Mouse (Mus musculus) heart, embryonic 15.5 days (tissue): ENCODE measurements at regions not wholly inside any gene's neighbourhood (a gene's known extent, or its start where the extent isn't known, plus 50 kb on each side); places are given as distances from the start of the nearest gene placed in this dataset.

ENCODE experiments used
- ATAC-seq: fragments of 200-750 bp; cut with Nextera tagmentation; replicated peaks from 2 replicates; pipeline ENCODE4 v1.8.0; 2017; ENCODE audit warnings: low read depth, moderate TSS enrichment; ENCODE audit not compliant: insufficient number of reproducible peaks, insufficient read depth, low FRiP score
- H3K27ac ChIP-seq: fragments of 300-500 bp; sonication (generic); 2 replicates; pipeline ENCODE4 v1.5.1; 2015; ENCODE audit warnings: mild to moderate bottlenecking, inconsistent platforms
- H3K27me3 ChIP-seq: fragments of 300-500 bp; sonication (generic); 2 replicates; pipeline ENCODE4 v1.6.1; 2015; ENCODE audit warnings: inconsistent platforms
- H3K36me3 ChIP-seq: fragments of 300-500 bp; sonication (generic); 2 replicates; pipeline ENCODE4 v1.6.1; 2015; ENCODE audit warnings: mild to moderate bottlenecking, inconsistent platforms
- H3K4me1 ChIP-seq: fragments of 300-500 bp; sonication (generic); replicated peaks from 2 replicates; pipeline ENCODE4 v1.6.1; 2015; ENCODE audit warnings: inconsistent platforms
- H3K4me2 ChIP-seq: fragments of 300-500 bp; sonication (generic); 2 replicates; pipeline ENCODE4 v1.6.1; 2015; ENCODE audit warnings: inconsistent platforms, mild to moderate bottlenecking, moderate library complexity
- H3K4me3 ChIP-seq: fragments of 300-500 bp; sonication (generic); 2 replicates; pipeline ENCODE4 v1.5.1; 2015; ENCODE audit warnings: mild to moderate bottlenecking, inconsistent platforms
- H3K9ac ChIP-seq: fragments of 300-500 bp; sonication (generic); 2 replicates; pipeline ENCODE4 v1.6.1; 2015; ENCODE audit warnings: mild to moderate bottlenecking, inconsistent platforms
- H3K9me3 ChIP-seq: fragments of 300-500 bp; sonication (generic); replicated peaks from 2 replicates; pipeline ENCODE4 v1.6.1; 2016; ENCODE audit warnings: inconsistent platforms
- WGBS: fragments of 180-500 bp; shearing (Covaris S2); methylation state at CpG from one replicate; pipeline ENCODE4 v1.1.7; 2015; ENCODE audit warnings: mixed read lengths; 5-methylcytosine and 5-hydroxymethylcytosine counted together

- ATAC-seq, result no peak
- Histone ChIP-seq H3K9ac (no peak overlapping the region), H3K27ac (no peak overlapping the region), H3K9me3 (no peaks in the 10 kb centered on the region), H3K36me3 (no peaks in the 10 kb centered on the region), H3K4me3 (no peak overlapping the region), H3K27me3 (no peaks in the 10 kb centered on the region), H3K4me2 (no peak overlapping the region), H3K4me1 (no peaks in the 10 kb centered on the region)
- WGBS, result 74% methylated on average over 3 of the region's 3 CpGs
Measured at GRCm38 (mm10) chr12:77143958-77144357, 94.0 kb upstream of the Fut8 start.

- Histone ChIP-seq H3K4me2 (no peak overlapping the region), H3K36me3 (no peaks in the 10 kb centered on the region), H3K4me3 (no peak overlapping the region), H3K27me3 (no peaks in the 10 kb centered on the region), H3K27ac (no peak overlapping the region), H3K9me3 (no peaks in the 10 kb centered on the region), H3K4me1 (no peaks in the 10 kb centered on the region), H3K9ac (no peak overlapping the region)
- 56% methylated on average over 6 of the region's 6 CpGs for WGBS
- no peak for ATAC-seq
Measured at GRCm38 (mm10) chr12:77143521-77143920, 94.4 kb upstream of the Fut8 start.

GRCm38 (mm10) chr12:77143105-77143504 lies 94.8 kb upstream of the Fut8 start:
- Histone ChIP-seq H3K36me3 (no peaks in the 10 kb centered on the region), H3K27me3 (no peaks in the 10 kb centered on the region), H3K9me3 (no peaks in the 10 kb centered on the region), H3K9ac (no peak overlapping the region), H3K27ac (no peak overlapping the region), H3K4me2 (no peak overlapping the region), H3K4me1 (no peaks in the 10 kb centered on the region), H3K4me3 (no peak overlapping the region)
- ATAC-seq, result no peak
- 78% methylated on average over 12 of the region's 12 CpGs for WGBS

- Histone ChIP-seq H3K4me3 (no peak overlapping the region), H3K27ac (no peak overlapping the region), H3K4me2 (no peak overlapping the region), H3K36me3 (no peaks in the 10 kb centered on the region), H3K4me1 (no peaks in the 10 kb centered on the region), H3K27me3 (no peaks in the 10 kb centered on the region), H3K9ac (no peak overlapping the region), H3K9me3 (no peaks in the 10 kb centered on the region)
- no peak for ATAC-seq
- WGBS, result 87% methylated on average over 4 of the region's 4 CpGs
Measured at GRCm38 (mm10) chr12:77142224-77142623, 95.7 kb upstream of the Fut8 start.

GRCm38 (mm10) chr12:77141260-77142201 lies 96.4 kb upstream of the Fut8 start:
- no peak overlapping the region for H3K9ac ChIP-seq
- H3K36me3 ChIP-seq, result no peaks in the 10 kb centered on the region
- H3K4me3 ChIP-seq, result no peak overlapping the region
- H3K27me3 ChIP-seq, result no peaks in the 10 kb centered on the region
- ATAC-seq, result no peak
- no peaks in the 10 kb centered on the region for H3K9me3 ChIP-seq
- H3K4me1 ChIP-seq, result no peaks in the 10 kb centered on the region
- no peak overlapping the region for H3K27ac ChIP-seq
- no peak overlapping the region for H3K4me2 ChIP-seq
- 67% methylated on average over 8 of the region's 8 CpGs for WGBS

- H3K27ac ChIP-seq, result no peak overlapping the region
- no peaks in the 10 kb centered on the region for H3K4me1 ChIP-seq
- no peaks in the 10 kb centered on the region for H3K36me3 ChIP-seq
- no peaks in the 10 kb centered on the region for H3K9me3 ChIP-seq
- 55% methylated on average over 6 of the region's 6 CpGs for WGBS
- no peak overlapping the region for H3K9ac ChIP-seq
- ATAC-seq, result no peak
- H3K4me2 ChIP-seq, result no peak overlapping the region
- no peak overlapping the region for H3K4me3 ChIP-seq
- no peaks in the 10 kb centered on the region for H3K27me3 ChIP-seq
Measured at GRCm38 (mm10) chr12:77140656-77141055, 97.3 kb upstream of the Fut8 start.

- 79% methylated on average over 5 of the region's 5 CpGs for WGBS
- ATAC-seq, result no peak
- Histone ChIP-seq H3K4me3 (no peak overlapping the region), H3K27me3 (no peaks in the 10 kb centered on the region), H3K9ac (no peak overlapping the region), H3K4me1 (no peaks in the 10 kb centered on the region), H3K9me3 (no peaks in the 10 kb centered on the region), H3K27ac (no peak overlapping the region), H3K4me2 (no peak overlapping the region), H3K36me3 (no peaks in the 10 kb centered on the region)
Measured at GRCm38 (mm10) chr12:77140141-77140540, 97.8 kb upstream of the Fut8 start.

GRCm38 (mm10) chr12:77139718-77140117 lies 98.2 kb upstream of the Fut8 start:
- no peaks in the 10 kb centered on the region for H3K36me3 ChIP-seq
- no peak overlapping the region for H3K4me3 ChIP-seq
- WGBS, result 85% methylated on average over 2 of the region's 2 CpGs
- H3K9ac ChIP-seq, result no peak overlapping the region
- ATAC-seq, result no peak
- H3K27me3 ChIP-seq, result no peaks in the 10 kb centered on the region
- H3K4me1 ChIP-seq, result no peaks in the 10 kb centered on the region
- H3K27ac ChIP-seq, result no peak overlapping the region
- no peak overlapping the region for H3K4me2 ChIP-seq
- H3K9me3 ChIP-seq, result no peaks in the 10 kb centered on the region

GRCm38 (mm10) chr12:77138506-77139201 lies 99.3 kb upstream of the Fut8 start:
- ATAC-seq, result no peak
- Histone ChIP-seq H3K4me3 (no peak overlapping the region), H3K36me3 (no peaks in the 10 kb centered on the region), H3K9ac (no peak overlapping the region), H3K27ac (no peak overlapping the region), H3K9me3 (no peaks in the 10 kb centered on the region), H3K27me3 (no peaks in the 10 kb centered on the region), H3K4me2 (no peak overlapping the region), H3K4me1 (no peaks in the 10 kb centered on the region)
- WGBS, result 71% methylated on average over 11 of the region's 11 CpGs

GRCm38 (mm10) chr12:77137291-77137830 lies 100.6 kb upstream of the Fut8 start:
- H3K4me1 ChIP-seq, result no peaks in the 10 kb centered on the region
- ATAC-seq, result no peak
- WGBS, result 80% methylated on average over 10 of the region's 10 CpGs
- no peak overlapping the region for H3K4me2 ChIP-seq
- H3K36me3 ChIP-seq, result no peaks in the 10 kb centered on the region
- no peaks in the 10 kb centered on the region for H3K27me3 ChIP-seq
- no peak overlapping the region for H3K4me3 ChIP-seq
- H3K27ac ChIP-seq, result no peak overlapping the region
- H3K9me3 ChIP-seq, result no peaks in the 10 kb centered on the region
- no peak overlapping the region for H3K9ac ChIP-seq

GRCm38 (mm10) chr12:77135661-77136060 lies 102.3 kb upstream of the Fut8 start:
- no peak for ATAC-seq
- H3K27ac ChIP-seq, result no peak overlapping the region
- no peak overlapping the region for H3K4me2 ChIP-seq
- no peaks in the 10 kb centered on the region for H3K4me1 ChIP-seq
- 79% methylated on average over 6 of the region's 6 CpGs for WGBS
- no peaks in the 10 kb centered on the region for H3K27me3 ChIP-seq
- no peak overlapping the region for H3K9ac ChIP-seq
- no peaks in the 10 kb centered on the region for H3K9me3 ChIP-seq
- no peaks in the 10 kb centered on the region for H3K36me3 ChIP-seq
- no peak overlapping the region for H3K4me3 ChIP-seq
